Mouse (Mus musculus): ENCODE data around the gene Gm12166. TPM values are rescaled to one million over a fixed set of nuclear protein-coding genes. Genes with fewer than 3 reads are reported as not detected.

Gm12166 gene
- total and polyA plus RNA-seq, 2 experiments from 2014 or later, result 8.3 to 10.6 TPM

DNA sequence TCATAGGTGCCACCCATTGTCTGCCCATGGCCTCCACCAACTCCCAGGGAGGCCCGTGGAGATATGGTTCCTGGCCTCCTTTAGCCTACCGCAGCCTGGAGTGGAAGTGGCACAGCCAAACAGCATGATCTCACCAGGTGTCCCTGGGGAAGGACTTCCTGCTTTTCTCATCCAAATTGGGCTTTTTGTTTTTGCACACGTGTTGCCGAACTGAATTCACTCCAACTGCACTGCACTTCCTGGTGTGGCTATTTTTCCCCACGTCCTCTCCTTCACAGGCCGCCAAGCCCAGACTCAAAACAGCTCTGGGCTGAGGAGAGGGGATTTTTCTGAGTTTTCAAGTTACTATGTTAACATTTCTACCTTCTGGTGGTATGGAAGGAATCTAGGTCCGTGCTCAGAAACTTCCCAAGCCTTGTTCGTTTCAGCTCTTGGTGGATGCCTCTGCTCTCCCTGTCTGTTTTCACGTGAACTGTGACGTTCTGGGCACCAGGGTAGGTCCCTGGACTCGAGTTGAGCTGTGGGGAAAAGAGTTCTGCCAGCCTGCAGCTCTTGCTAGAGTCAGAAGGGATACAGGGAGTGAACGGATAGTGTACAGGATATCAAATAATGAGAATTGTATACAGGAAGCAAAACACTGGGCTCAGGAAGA lies 16.8 kb upstream of the Gm12166 start:
- Histone ChIP-seq H3K9ac (replicated peaks; ENCODE audit: low read length) (no peak overlapping the region), H3K9me3 (ENCODE audit: low read length) (no peaks in the 10 kb centered on the region), H3K27me3 (ENCODE audit: insufficient read depth, low read length) (no peaks in the 10 kb centered on the region), H3K4me2 (ENCODE audit: low read depth, low read length) (no peak overlapping the region), H3K4me1 (ENCODE audit: insufficient read depth, low read length) (0 out of 2 replicates have a peak, but pooled peaks cover 7% of the 10 kb centered on the region), H3K27ac (peak overlapping the region; percentile 32), H3K36me3 (ENCODE audit: insufficient read depth, low read length) (no peaks in the 10 kb centered on the region), H3K4me3 (ENCODE audit: low read length) (no peak overlapping the region)
- DNase-seq (ENCODE audit: low spot score) (no peak), ATAC-seq (no peak)
- no peak for TF ChIP-seq CTCF (IDR thresholded peaks at IDR 0.05; ENCODE audit: low read depth)
- 32% methylated on average over 12 of the region's 12 CpGs for WGBS

- Histone ChIP-seq H3K36me3 (ENCODE audit: insufficient read depth, low read length) (no peaks in the 10 kb centered on the region), H3K9me3 (ENCODE audit: low read length) (no peaks in the 10 kb centered on the region), H3K4me1 (ENCODE audit: insufficient read depth, low read length) (0 out of 2 replicates have a peak, but pooled peaks cover 7% of the 10 kb centered on the region), H3K27me3 (ENCODE audit: insufficient read depth, low read length) (no peaks in the 10 kb centered on the region), H3K27ac (no peak overlapping the region), H3K4me2 (ENCODE audit: low read depth, low read length) (no peak overlapping the region), H3K4me3 (ENCODE audit: low read length) (no peak overlapping the region), H3K9ac (replicated peaks; ENCODE audit: low read length) (no peak overlapping the region)
- no peak for ATAC-seq
- TF ChIP-seq CTCF (IDR thresholded peaks at IDR 0.05; ENCODE audit: low read depth), result no peak
- no peak for DNase-seq (ENCODE audit: low spot score)
- WGBS, result 93% methylated on average over 10 of the region's 10 CpGs
These were observed 15.4 kb upstream of the Gm12166 start for GRCm38 (mm10) chr11:46067371-46068060.

- H3K36me3 ChIP-seq (ENCODE audit: insufficient read depth, low read length), result no peaks in the 10 kb centered on the region
- 0 out of 2 replicates have a peak overlapping the region, but pooled peaks have one; percentile 14 for H3K4me2 ChIP-seq (ENCODE audit: low read depth, low read length)
- no peak overlapping the region for H3K9ac ChIP-seq (replicated peaks; ENCODE audit: low read length)
- DNase-seq (ENCODE audit: low spot score), result peak; percentile 70
- no peaks in the 10 kb centered on the region for H3K27me3 ChIP-seq (ENCODE audit: insufficient read depth, low read length)
- TF ChIP-seq CTCF (IDR thresholded peaks at IDR 0.05; ENCODE audit: low read depth), result no peak
- no peak overlapping the region for H3K4me3 ChIP-seq (ENCODE audit: low read length)
- H3K4me1 ChIP-seq (ENCODE audit: insufficient read depth, low read length), result 0 out of 2 replicates have a peak, but pooled peaks cover 7% of the 10 kb centered on the region
- 32% methylated on average over 21 of the region's 21 CpGs for WGBS
- H3K27ac ChIP-seq, result peak overlapping the region; percentile 55
- no peaks in the 10 kb centered on the region for H3K9me3 ChIP-seq (ENCODE audit: low read length)
- peak; percentile 73 for ATAC-seq
These were observed 13.3 kb upstream of the Gm12166 start for GRCm38 (mm10) chr11:46065201-46066011.

DNA sequence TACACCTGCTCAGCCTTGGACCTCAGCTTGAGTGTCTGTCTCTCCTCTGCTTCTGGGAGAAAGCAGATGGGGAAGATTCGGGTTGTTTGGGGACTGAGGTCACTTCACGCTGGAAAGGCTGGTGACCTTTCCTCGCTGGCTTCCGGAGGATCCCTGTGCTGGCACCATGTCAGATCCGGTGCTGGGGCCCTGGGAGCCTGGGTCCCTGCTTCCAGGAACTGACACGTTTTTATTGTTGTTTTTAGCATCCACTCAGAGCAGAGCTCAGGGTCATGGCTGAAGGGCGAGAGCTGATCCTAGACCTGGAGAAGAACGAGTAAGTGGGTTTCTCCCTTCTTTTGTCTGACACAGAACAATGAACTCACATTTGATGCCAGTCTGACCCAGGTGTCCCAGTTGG lies 12.6 kb upstream of the Gm12166 start:
- Histone ChIP-seq H3K4me2 (ENCODE audit: low read depth, low read length) (0 out of 2 replicates have a peak overlapping the region, but pooled peaks have one; percentile 14), H3K36me3 (ENCODE audit: insufficient read depth, low read length) (no peaks in the 10 kb centered on the region), H3K9me3 (ENCODE audit: low read length) (no peaks in the 10 kb centered on the region), H3K4me3 (ENCODE audit: low read length) (no peak overlapping the region), H3K9ac (replicated peaks; ENCODE audit: low read length) (no peak overlapping the region), H3K27me3 (ENCODE audit: insufficient read depth, low read length) (no peaks in the 10 kb centered on the region), H3K4me1 (ENCODE audit: insufficient read depth, low read length) (0 out of 2 replicates have a peak, but pooled peaks cover 7% of the 10 kb centered on the region), H3K27ac (peak overlapping the region; percentile 55)
- DNase-seq (ENCODE audit: low spot score) (no peak), ATAC-seq (no peak)
- TF ChIP-seq CTCF (IDR thresholded peaks at IDR 0.05; ENCODE audit: low read depth), result no peak
- WGBS, result 56% methylated on average over 8 of the region's 8 CpGs

DNA sequence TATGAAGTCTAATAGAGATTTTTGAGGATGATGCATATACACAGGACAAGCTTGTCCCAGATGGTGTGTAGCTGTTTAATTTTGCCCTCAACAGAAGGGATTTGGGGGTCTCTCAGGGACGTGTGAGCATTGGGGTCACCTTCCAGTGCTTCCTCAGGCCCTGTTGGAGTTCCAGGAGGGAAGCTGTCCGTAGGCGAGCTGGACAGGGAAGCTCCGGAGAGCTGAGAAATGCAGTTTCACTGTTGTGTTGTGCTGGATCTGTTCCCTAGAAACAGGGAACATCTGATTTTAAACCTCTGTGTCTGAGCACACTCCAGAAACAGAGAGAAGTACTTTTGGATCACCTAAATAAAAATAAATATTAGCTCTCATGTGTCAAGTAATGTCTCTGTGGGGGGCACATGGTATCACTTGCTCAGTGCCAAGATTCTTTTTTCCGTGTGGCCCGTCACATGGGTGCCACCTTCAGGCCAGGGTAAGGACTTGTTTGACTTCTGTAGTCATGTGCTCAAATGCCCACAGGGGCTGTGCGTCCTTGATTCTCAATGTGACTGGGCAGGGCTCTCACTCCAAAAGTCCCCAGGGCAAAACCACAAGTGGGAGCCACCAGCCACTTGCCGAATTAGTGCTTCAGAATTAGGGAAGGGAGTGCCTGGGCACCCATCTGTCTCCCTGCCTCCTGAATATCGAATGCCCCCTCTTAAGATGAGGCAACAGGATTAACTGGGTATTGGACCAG lies 11.0 kb upstream of the Gm12166 start:
- WGBS, result 59% methylated on average over 9 of the region's 9 CpGs
- Histone ChIP-seq H3K4me3 (ENCODE audit: low read length) (no peak overlapping the region), H3K9ac (replicated peaks; ENCODE audit: low read length) (no peak overlapping the region), H3K4me1 (ENCODE audit: insufficient read depth, low read length) (0 out of 2 replicates have a peak, but pooled peaks cover 7% of the 10 kb centered on the region), H3K4me2 (ENCODE audit: low read depth, low read length) (no peak overlapping the region), H3K27me3 (ENCODE audit: insufficient read depth, low read length) (no peaks in the 10 kb centered on the region), H3K9me3 (ENCODE audit: low read length) (no peaks in the 10 kb centered on the region), H3K27ac (no peak overlapping the region), H3K36me3 (ENCODE audit: insufficient read depth, low read length) (no peaks in the 10 kb centered on the region)
- ATAC-seq (no peak), DNase-seq (ENCODE audit: low spot score) (no peak)
- peak; percentile 37 for TF ChIP-seq CTCF (IDR thresholded peaks at IDR 0.05; ENCODE audit: low read depth)

DNA sequence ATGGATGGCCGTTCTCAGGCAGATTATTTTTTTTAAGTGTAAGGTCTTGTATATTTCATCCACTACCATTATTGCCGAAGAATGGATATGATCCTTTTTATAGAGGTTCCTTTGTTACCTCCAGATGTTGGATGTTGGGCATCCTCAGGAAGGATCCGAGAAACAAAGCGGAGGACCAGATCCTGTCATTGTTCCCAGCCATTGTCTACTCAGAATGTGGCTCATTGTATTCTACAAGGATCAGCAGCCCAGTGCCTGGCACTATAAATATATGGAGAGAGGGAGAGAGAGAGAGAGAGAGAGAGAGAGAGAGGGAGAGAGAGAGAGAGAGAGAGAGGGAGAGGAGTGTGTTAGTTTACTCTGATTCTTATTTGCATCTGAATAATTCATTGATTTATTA lies 10.4 kb upstream of the Gm12166 start:
- no peak overlapping the region for H3K4me3 ChIP-seq (ENCODE audit: low read length)

More for the DNA sequence above, 10.4 kb upstream of the Gm12166 start:
- Histone ChIP-seq H3K9ac (replicated peaks; ENCODE audit: low read length) (no peak overlapping the region), H3K27me3 (ENCODE audit: insufficient read depth, low read length) (no peaks in the 10 kb centered on the region), H3K9me3 (ENCODE audit: low read length) (no peaks in the 10 kb centered on the region), H3K4me2 (ENCODE audit: low read depth, low read length) (no peak overlapping the region), H3K4me1 (ENCODE audit: insufficient read depth, low read length) (0 out of 2 replicates have a peak, but pooled peaks cover 7% of the 10 kb centered on the region), H3K36me3 (ENCODE audit: insufficient read depth, low read length) (no peaks in the 10 kb centered on the region), H3K27ac (no peak overlapping the region)
- DNase-seq (ENCODE audit: low spot score) (no peak), ATAC-seq (no peak)
- no peak for TF ChIP-seq CTCF (IDR thresholded peaks at IDR 0.05; ENCODE audit: low read depth)
- 68% methylated on average over 4 of the region's 4 CpGs for WGBS

Measured in hindbrain, postnatal 0 days (tissue).